Mouse (Mus musculus) lung, embryonic 14.5 days (tissue): ENCODE measurements at regions not wholly inside any gene's neighbourhood (a gene's known extent, or its start where the extent isn't known, plus 50 kb on each side); places are given as distances from the start of the nearest gene placed in this dataset.

Experiments
- ATAC-seq: fragments of 200-750 bp; cut with Nextera tagmentation; 2 replicates; pipeline ENCODE4 v1.8.0; 2017; ENCODE audit warnings: mild to moderate bottlenecking, moderate TSS enrichment, moderate library complexity; ENCODE audit not compliant: insufficient read depth
- DNase-seq: peaks from one replicate; pipeline ENCODE4 v3.0.0-alpha.2; 2015
- H3K27ac ChIP-seq: fragments of 300-500 bp; sonication (generic); 2 replicates; pipeline ENCODE4 v1.5.1; 2014; ENCODE audit warnings: low read depth, mild to moderate bottlenecking, moderate library complexity
- H3K27me3 ChIP-seq: fragments of 300-500 bp; sonication (generic); 2 replicates; pipeline ENCODE4 v1.6.1; 2014; ENCODE audit warnings: low read length, control low read depth; ENCODE audit not compliant: insufficient read depth
- H3K36me3 ChIP-seq: fragments of 300-500 bp; sonication (generic); 2 replicates; pipeline ENCODE4 v1.6.1; 2014; ENCODE audit warnings: control low read depth; ENCODE audit not compliant: insufficient read depth
- H3K4me1 ChIP-seq: fragments of 300-500 bp; sonication (generic); 2 replicates; pipeline ENCODE4 v1.6.1; 2014; ENCODE audit warnings: antibody characterized with exemption, control low read depth; ENCODE audit not compliant: insufficient read depth
- H3K4me2 ChIP-seq: fragments of 300-500 bp; sonication (generic); 2 replicates; pipeline ENCODE4 v1.6.1; 2014; ENCODE audit warnings: mild to moderate bottlenecking
- H3K4me3 ChIP-seq: fragments of 300-500 bp; sonication (generic); 2 replicates; pipeline ENCODE4 v1.5.1; 2014; ENCODE audit warnings: low read depth, low read length
- H3K9ac ChIP-seq: fragments of 300-500 bp; sonication (generic); 2 replicates; pipeline ENCODE4 v1.6.1; 2014
- H3K9me3 ChIP-seq: fragments of 300-500 bp; sonication (generic); 2 replicates; pipeline ENCODE4 v1.6.1; 2016; ENCODE audit warnings: low read depth, low read length, control low read depth
- CTCF ChIP-seq: IDR thresholded peaks from 2 replicates; pipeline ENCODE4 v1.5.1; 2016; ENCODE audit warnings: antibody characterized with exemption, low read depth
- WGBS: fragments of 180-500 bp; shearing (Covaris S2); extraction: QIAGEN DNeasy Blood & Tissue Kit; methylation state at CpG from one replicate; pipeline ENCODE4 v1.1.7; 2014; 5-methylcytosine and 5-hydroxymethylcytosine counted together

DNA sequence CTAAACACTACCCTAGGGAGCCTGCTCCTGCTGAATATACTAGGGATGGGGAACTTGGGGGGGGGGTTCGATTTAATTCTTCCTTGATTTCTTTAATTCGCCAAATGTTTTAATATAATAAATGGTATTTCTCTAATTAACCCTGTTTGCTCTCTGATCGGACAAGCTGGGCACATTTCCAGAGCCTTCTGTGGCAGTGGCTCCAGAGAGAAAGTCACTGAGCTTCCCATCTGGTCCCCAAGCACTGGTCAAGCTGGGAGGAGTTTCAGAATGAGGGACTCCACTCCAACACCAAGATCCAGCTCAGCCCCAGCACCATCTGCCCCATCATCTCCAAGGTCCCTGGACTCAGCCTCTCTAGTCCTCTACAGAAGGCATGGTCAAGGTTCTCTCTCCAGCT is 223.9 kb downstream of the Mroh4 start:
- ATAC-seq (no peak), DNase-seq (no peak)
- no peak overlapping the region for H3K27ac ChIP-seq
- no peak for TF ChIP-seq CTCF
- no peaks in the 10 kb centered on the region for H3K36me3 ChIP-seq
- 73% methylated on average over 3 of the region's 3 CpGs for WGBS
- H3K4me2 ChIP-seq = no peak overlapping the region
- H3K4me3 ChIP-seq = no peak overlapping the region
- peaks cover 7% of the 10 kb centered on the region; the same call in 1 of the 2 replicates for H3K4me1 ChIP-seq
- no peak overlapping the region for H3K9ac ChIP-seq
- no peaks in the 10 kb centered on the region for H3K9me3 ChIP-seq
- H3K27me3 ChIP-seq = no peaks in the 10 kb centered on the region

- no peak overlapping the region for H3K4me3 ChIP-seq
- DNase-seq (peak; percentile 23), ATAC-seq (no peak)
- no peak overlapping the region for H3K9ac ChIP-seq
- no peak overlapping the region for H3K4me2 ChIP-seq
- no peaks in the 10 kb centered on the region for H3K36me3 ChIP-seq
- no peaks in the 10 kb centered on the region for H3K27me3 ChIP-seq
- peaks cover 7% of the 10 kb centered on the region; the same call in 1 of the 2 replicates for H3K4me1 ChIP-seq
- H3K27ac ChIP-seq = no peak overlapping the region
- WGBS = 69% methylated on average over 3 of the region's 3 CpGs
- H3K9me3 ChIP-seq = no peaks in the 10 kb centered on the region
- TF ChIP-seq CTCF = peak; percentile 63
Observed at GRCm38 (mm10) chr15:74411097-74411496, 225.1 kb downstream of the Mroh4 start.

DNA sequence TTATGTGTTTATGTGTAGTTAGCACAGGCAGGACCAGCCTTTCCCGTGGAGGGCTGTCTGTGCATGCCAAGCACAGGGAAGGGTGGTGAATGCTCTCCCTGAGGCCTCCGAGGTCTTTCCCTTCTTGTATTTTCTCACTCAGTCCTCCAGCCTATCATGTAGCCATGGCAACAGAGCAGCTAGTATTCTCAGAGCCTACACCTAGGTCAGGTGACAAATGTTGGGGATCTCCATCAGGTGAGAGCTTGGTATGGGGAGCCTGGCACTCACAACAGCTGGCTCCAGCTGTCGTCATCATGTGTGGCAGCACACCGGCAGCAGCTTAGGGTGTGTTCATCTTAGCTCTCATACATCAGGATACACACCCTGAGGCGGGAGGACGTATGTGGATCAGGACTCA is 231.3 kb downstream of the Mroh4 start:
- H3K9me3 ChIP-seq = no peaks in the 10 kb centered on the region

DNA sequence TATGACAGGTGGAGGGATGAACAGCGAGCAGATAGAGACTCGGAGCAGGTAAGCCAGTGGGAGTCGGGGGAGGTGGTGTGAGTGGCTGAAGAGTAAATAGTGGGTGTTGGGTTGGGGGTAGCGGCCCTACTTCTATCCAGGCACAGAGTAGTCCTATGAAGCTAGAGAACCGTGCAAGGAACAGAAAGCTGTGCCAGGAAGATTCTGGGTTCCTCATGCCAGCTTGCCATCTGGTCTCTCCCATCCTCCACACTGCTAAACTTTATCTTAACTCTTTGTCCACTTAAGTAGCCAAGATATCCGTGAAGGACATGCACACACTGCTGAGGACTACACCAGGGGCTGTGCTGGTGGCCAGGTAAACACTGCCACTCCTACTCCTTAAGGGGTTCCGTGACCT is 234.9 kb downstream of the Mroh4 start:
- no peak overlapping the region for H3K4me2 ChIP-seq
- no peak overlapping the region for H3K4me3 ChIP-seq
- H3K9ac ChIP-seq = no peak overlapping the region
- WGBS = 70% methylated on average over 7 of the region's 7 CpGs
- no peak for DNase-seq
- no peaks in the 10 kb centered on the region for H3K27me3 ChIP-seq
- H3K27ac ChIP-seq = no peak overlapping the region
- no peak for ATAC-seq
- no peaks in the 10 kb centered on the region for H3K36me3 ChIP-seq
- H3K9me3 ChIP-seq = no peaks in the 10 kb centered on the region
- H3K4me1 ChIP-seq = no peaks in the 10 kb centered on the region
- no peak for TF ChIP-seq CTCF

More for the DNA sequence above, 231.3 kb downstream of the Mroh4 start:
- no peak overlapping the region for H3K4me2 ChIP-seq
- no peak for ATAC-seq
- no peak overlapping the region for H3K27ac ChIP-seq
- no peaks in the 10 kb centered on the region for H3K36me3 ChIP-seq
- no peaks in the 10 kb centered on the region for H3K27me3 ChIP-seq
- no peaks in the 10 kb centered on the region for H3K4me1 ChIP-seq
- DNase-seq = no peak
- H3K4me3 ChIP-seq = no peak overlapping the region
- TF ChIP-seq CTCF = no peak
- 51% methylated on average over 6 of the region's 6 CpGs for WGBS
- H3K9ac ChIP-seq = no peak overlapping the region

GRCm38 (mm10) chr15:74396029-74396428 is 240.1 kb downstream of the Mroh4 start:
- Histone ChIP-seq H3K27me3 (no peaks in the 10 kb centered on the region), H3K9ac (no peak overlapping the region), H3K4me1 (no peaks in the 10 kb centered on the region), H3K27ac (no peak overlapping the region), H3K4me2 (no peak overlapping the region), H3K9me3 (no peaks in the 10 kb centered on the region), H3K4me3 (no peak overlapping the region), H3K36me3 (no peaks in the 10 kb centered on the region)
- WGBS = 83% methylated on average over 8 of the region's 8 CpGs
- no peak for TF ChIP-seq CTCF
- DNase-seq (no peak), ATAC-seq (no peak)

DNA sequence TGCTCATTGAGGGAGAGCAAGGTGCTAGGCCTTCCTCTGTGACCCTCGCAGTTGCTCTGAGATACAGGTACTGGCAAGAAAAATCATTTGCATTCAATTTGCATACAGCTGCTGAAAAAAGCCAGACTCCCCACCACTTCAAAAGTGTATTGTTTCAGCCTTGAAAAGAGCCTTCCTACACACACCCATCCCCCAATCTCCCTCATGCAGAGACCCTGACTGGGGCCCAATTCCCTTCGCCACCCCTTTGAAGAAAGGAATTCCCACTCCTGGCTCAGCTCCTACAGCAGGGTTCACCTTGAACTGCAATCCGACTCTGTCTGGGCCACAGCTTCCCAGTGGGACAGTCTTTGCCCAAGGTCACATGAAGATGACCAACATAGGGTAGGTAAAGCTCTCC is 248.6 kb downstream of the Mroh4 start:
- Histone ChIP-seq H3K36me3 (no peaks in the 10 kb centered on the region), H3K9ac (no peak overlapping the region), H3K4me1 (no peaks in the 10 kb centered on the region), H3K4me3 (no peak overlapping the region), H3K4me2 (no peak overlapping the region), H3K9me3 (no peaks in the 10 kb centered on the region), H3K27ac (no peak overlapping the region), H3K27me3 (no peaks in the 10 kb centered on the region)
- TF ChIP-seq CTCF = no peak
- no peak for ATAC-seq
- no peak for DNase-seq
- WGBS = 18% methylated on average over 3 of the region's 3 CpGs

DNA sequence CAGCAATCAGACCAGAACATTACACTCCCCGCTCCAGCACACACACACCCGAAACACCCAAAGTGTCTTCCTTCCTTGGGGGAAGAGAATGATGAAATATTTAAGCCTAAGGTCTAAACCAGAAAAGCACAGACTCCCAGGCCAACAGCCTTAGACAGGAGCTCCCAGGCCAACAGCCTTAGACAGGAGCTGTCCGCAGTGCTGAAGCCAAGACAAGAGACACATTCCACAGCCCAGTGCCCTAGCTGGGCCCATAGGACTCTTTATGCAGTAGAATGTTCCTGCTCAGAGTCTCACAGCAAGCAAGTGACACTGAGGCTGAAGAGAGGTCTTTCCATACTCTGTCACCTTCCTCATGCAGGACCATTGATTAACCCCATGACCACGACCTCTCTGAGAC is 253.6 kb downstream of the Mroh4 start:
- peak; percentile 87 for DNase-seq
- H3K36me3 ChIP-seq = no peaks in the 10 kb centered on the region
- H3K9me3 ChIP-seq = no peaks in the 10 kb centered on the region
- WGBS = 55% methylated on average over 4 of the region's 4 CpGs
- no peak for ATAC-seq
- no peak overlapping the region for H3K27ac ChIP-seq
- no peak overlapping the region for H3K9ac ChIP-seq
- no peaks in the 10 kb centered on the region for H3K4me1 ChIP-seq
- H3K4me2 ChIP-seq = no peak overlapping the region
- no peak for TF ChIP-seq CTCF
- H3K4me3 ChIP-seq = no peak overlapping the region
- no peaks in the 10 kb centered on the region for H3K27me3 ChIP-seq

DNA sequence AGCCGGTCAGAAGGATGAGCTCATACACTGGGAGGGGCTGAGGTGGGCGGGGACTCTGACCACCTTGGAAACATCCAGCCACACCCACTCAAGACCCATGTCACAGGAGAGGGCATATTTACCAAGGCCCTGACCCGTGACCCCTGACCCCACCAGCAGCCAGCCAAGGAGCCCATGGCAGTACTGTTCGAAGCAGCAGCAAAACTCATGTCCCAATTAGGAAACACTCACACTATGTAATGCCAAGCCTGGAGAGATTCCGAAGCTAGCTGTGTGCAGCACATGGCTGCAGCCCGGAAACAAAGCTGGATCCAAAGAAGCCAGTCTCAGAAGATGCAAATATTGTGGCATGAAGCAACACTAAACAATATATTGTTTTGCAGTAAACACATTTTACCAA is 256.8 kb downstream of the Mroh4 start:
- no peak for DNase-seq
- Histone ChIP-seq H3K27me3 (no peaks in the 10 kb centered on the region), H3K4me1 (no peaks in the 10 kb centered on the region), H3K4me2 (no peak overlapping the region), H3K27ac (no peak overlapping the region), H3K9me3 (no peaks in the 10 kb centered on the region), H3K9ac (no peak overlapping the region), H3K4me3 (no peak overlapping the region), H3K36me3 (no peaks in the 10 kb centered on the region)
- WGBS = 75% methylated on average over 6 of the region's 6 CpGs
- ATAC-seq = no peak
- TF ChIP-seq CTCF = no peak
